Mouse (Mus musculus): ENCODE data around the gene E130308A19Rik.

The E130308A19Rik gene

DNA sequence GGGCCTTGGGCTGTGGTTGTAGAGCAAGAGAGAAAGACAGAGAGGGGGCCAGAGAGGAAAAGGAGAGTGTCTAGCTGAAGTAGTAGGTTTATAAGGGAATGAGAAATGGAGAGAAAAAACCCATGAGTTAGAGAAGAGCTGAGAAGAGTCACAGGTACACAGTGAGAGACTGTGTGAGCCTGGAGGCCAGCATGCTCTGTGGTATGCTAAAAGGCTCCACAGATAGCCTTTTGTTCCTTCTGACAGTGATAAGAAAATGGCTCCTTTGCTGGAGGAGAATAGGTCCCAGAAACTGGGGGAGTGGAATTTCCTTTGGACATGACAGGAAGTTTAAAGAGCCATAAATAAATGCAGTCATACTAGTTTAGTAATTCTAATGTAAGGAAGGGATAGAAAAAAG lies 13.2 kb downstream of the E130308A19Rik start:
- no peak for DNase-seq (ENCODE audit: low read depth, low spot score)

DNA sequence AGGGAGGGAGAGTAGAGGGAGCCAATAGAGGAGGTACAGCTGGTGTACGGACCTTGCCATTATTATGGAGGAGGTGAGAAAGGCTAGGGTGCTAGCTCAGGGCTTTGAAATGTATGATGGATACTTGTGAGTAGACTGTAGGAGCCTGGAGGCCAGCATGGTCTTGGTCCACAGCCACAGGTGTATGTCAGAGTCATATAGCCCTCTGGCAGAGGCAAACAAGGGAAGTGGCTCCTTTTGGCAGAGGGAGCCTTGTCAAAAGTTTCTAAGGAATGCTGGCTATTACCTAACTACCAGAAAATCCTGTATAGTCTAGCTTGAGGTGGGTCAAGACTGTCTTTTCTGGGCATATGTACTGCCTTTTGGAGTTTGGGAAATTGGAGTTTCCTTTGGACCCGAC lies 14.7 kb downstream of the E130308A19Rik start:
- no peak for DNase-seq (ENCODE audit: low read depth, low spot score)

DNA sequence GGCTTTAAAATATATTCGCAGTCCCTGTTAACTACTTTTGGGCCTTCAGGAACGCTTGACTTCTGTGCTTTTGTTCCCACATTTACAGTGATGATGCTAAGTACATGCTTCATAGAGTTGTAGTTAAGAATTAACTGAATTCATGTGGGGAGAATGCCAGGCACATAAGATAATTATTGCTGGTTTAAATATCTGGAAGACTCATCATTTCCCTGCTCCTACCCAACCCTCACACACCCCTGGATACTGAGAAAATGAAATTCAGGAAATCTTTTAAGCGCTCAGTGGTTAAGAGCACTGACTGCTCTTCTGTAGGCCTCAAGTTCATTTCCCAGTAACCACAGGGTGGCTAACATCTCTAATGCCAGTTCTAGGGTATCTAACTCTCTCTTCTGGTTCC lies 16.0 kb downstream of the E130308A19Rik start:
- DNase-seq (ENCODE audit: low read depth, low spot score) = no peak

DNA sequence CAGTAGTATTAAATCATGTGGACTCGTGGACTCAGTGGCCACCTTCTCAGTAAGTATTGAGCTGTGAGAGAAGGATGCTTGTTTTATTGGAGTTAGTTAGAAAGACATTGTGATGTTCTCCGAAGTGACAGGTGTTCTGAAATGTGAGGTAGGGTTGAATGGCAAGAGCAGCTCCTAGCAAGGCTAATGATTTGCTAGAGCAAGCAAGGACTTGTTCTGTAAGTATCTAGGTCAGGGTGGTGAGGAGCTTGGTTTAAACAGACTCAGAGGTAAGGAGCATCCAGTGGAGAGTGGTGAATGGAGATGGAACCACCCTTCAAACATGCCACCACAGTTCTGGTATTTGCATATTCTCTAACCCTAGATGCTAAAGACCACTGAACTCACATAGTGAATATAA lies 16.6 kb downstream of the E130308A19Rik start:
- DNase-seq (ENCODE audit: low read depth, low spot score) = no peak

DNA sequence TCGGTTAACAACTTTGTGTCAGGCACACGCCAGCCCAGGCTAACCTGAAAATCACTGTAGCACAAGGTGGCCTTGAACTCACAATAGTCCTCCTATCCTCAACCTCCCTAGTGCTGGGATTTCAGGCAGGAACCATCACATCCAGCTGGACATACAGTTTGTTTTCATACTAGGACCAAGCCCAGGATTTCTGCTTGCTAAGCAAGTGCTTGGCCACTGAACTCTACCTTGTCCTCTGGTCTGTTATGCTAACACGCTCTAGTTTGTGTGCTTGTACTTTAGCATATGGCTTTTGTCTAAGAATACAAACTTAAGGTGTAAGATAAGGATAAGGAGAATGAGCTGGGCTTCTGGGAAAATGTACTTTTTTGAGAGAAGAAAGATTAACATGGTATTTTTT lies 18.4 kb downstream of the E130308A19Rik start:
- no peak for DNase-seq (ENCODE audit: low read depth, low spot score)

DNA sequence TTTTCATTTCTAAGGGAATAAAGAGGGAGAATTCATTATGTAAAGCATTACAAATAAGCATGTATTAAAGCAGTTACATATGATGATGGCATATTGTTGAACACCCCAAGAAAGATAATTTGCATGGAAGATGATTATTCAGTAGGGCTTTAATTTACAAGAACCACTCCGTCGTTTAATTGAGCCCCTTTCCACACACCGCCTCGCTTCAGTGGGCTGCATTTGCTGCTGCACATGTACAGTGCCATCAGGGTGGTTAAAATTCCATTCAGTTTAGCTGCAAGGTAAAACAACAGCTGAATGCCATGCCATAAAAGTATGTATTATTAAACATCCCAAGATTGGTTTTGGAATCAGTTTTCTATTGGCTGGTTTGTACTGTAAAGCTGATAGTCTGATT lies 19.0 kb downstream of the E130308A19Rik start:
- DNase-seq (ENCODE audit: low read depth, low spot score) = no peak

DNA sequence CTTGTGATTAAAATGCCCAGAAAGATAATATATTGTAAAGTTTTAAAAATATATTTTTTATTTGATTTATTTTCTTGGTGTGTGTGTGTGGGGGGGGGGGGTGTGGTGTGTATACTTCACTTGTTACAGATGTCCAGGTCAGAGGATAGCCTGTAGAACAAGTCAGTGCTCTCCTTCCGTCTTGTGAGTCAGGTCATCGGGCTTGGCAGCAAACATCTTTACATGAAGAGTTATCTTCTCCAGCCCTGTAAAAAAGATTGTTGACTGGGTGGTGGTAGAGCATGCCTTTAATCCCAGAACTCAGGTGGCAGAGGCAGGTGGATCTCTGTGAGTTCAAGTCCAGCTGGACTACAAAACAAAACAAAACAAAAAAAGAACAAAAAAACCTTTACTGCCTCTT lies 19.6 kb downstream of the E130308A19Rik start:
- no peak for DNase-seq (ENCODE audit: low read depth, low spot score)

DNA sequence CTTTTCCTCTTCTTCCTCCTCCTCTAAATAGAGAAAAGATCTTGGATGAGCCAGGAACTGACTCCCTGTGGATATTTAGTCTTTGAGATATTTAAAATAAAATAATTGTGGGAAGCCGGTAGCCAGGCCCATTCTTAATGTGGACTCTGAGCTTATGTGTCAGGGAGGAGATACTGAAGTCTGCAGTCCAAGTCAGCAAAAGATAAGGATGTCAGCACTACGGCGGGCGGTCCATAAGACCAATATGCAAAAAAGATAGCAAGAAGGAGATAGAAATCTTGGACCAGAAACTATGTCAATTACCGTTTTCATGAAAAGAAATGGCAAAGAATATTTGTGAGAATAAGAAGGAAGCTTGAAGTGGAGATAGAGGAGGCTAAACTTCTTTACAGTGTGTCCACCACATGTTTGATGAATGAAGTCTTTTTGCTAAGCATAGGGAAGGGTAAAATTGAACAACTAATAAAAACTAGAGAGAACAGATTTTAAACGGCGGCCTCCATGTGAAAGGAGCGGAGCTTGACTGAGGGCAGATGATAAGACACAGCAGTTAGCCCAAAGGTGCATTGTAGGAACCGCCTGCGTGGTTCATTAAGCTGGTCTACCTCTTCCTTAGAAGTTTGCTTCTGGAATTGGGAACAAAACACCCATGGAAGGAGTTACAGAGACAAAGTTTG lies 20.1 kb downstream of the E130308A19Rik start:
- no peak for DNase-seq (ENCODE audit: low read depth, low spot score)

DNA sequence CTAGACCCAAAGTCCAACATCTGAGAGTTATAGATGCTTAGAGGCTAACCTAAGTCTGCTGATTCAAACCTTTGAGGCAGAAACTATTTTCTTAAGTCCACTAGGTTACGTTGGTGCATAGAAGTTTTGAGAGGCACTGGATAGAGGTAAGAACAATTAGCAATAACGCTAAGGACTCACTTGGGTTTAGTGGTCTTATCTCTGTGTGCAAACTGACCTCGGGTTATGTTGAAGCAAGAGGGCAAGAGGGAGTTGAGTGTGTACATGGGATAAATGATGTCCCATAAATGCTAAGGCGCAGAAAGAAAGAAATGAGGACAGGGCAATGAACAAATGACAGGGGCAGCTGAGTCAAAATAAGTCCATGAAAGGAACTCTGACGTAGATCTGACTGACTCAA lies 23.1 kb downstream of the E130308A19Rik start:
- no peak for DNase-seq (ENCODE audit: low read depth, low spot score)

DNA sequence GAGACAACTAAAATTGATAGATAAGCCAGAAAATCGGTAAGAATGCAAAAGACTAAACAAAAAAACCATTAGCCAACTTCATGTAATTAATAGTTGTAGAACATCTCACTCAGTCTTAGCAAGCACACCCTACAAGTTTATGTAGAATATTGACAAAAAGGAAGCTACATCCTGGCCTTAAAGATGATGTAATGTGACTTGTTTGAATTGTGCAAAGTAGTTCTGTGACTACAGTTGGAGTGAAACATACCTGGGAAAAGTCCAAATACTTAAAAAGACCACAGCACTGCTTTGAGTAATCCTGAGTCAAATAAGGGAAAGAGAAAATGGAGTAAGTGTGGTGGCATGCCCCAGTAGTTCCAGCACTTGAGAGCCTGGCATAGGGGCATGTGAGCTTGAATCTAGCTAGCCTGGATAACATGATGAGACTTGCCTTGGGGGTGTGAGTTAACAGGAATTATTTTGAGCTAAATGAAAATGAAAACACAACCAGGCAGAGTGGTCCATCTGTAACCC lies 26.2 kb downstream of the E130308A19Rik start:
- no peak for DNase-seq (ENCODE audit: low read depth, low spot score)

DNA sequence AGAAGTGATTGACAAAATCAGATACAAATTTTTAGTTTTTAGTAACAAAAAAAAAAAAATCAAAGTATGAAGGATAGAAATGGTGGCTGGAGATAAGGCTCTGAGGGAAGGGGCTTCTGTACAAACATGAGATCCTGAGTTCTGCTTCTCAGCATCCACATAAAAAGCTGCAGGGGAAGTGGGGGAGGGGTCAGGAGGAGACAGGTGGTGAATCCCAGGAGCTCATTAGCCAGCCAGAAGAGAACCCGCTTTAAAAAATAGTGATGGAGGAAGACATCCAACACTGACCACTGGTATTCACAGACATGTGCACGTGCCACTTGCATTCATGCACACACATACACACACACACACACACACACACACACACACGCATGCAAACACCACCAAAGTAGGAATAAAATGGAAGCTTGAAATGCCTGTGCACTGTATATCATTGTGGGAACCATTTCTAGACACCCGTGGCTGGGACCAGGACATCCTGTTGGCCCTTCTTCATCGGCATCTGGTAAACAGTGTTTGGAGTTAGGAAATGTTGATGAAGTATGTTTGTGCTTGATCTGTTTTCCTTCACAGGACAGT lies 30.1 kb downstream of the E130308A19Rik start:
- no peak for DNase-seq (ENCODE audit: low read depth, low spot score)

DNA sequence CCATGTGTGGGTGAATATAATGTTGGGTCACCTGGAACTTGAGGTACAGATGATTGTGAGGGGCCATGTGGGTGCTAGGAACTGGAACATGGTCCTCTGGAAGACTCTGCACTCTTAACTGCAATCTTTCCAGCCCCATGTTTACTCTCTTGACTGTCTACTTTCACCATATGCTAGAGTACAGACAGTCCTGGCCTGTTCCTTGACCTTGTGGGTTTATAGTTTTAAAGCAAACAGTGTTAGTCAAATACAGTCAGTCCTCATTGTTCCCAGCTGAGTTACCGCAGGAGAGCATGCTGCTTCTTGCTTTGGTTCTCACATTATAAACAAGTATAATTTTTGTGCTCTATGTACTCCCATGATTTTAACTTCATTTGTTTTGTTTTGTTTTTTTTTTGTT lies 36.2 kb downstream of the E130308A19Rik start:
- no peak for DNase-seq (ENCODE audit: low read depth, low spot score)

DNA sequence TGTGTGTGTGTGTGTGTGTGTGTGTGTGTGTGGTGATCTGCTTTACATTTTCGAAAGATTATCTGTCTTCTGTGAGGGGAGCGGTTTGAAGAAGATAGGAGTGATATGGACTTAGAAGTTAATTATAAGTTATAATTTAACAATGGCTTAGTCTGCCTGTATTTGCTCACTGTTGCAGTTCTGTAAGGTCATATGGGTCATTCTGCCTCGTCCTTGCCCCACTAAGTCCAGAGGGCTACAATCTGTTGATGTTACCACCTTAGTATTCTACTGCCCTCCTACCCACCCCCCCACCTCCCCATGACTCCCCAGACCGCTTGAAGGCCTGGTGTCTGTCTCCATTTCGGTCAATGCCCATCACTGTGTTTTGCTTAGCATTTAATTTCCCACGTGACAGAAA lies 37.4 kb downstream of the E130308A19Rik start:
- no peak for DNase-seq (ENCODE audit: low read depth, low spot score)

DNA sequence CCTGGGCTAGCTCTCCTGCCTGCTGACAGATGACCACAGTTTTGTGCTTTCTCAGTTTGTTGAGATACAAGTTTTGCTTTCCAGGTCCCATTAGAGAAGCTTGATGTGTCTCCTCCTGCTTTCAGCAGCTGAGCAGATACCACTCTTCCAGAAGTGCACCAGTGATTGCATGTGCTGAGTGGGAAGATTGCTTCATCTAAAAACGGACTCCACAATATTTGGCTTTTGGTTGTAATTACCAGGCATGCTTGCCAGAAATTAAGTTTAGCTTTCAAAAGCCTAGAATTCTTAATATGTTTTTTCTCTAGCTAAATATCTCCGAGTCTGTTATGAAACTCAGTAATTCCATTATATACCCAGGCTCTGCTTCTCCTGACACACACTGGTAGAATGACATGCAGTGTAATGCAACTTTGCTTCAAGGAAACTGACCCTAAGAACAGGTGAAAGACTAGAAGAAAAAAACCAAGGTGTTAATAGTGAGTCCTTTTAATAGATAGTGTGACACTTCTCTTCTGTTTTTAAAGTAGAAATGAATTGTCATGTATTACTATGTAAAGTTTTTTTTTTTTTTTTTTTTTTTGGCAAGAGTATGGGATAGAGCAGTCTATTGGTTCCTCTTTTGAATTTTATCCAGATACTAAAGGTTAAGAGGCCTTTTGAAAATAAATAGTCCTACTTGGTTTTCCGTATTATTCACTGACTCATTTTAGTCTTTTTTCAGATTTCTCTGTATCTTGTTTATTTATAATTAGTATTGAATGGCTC lies 40.7 kb downstream of the E130308A19Rik start:
- no peak for DNase-seq (ENCODE audit: low read depth, low spot score)

DNA sequence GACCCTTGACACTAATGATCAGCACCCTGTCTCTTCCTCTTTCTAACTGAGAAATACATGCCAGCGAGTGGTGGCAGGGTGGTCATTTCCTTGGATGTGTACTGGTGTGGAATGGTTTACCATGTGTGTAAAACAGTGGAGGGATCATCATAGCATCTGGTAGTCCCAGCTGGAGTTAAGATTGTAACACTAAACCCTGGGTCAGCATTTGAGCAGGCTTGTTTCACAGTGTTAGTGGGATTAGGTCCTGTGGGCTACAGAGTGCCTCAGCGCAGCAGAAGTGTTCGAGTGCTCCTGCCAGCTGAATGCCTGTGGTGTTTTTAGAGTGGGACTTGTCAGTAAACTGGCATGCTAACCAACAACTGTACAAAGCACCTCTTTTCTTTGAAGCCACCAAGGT lies 42.0 kb downstream of the E130308A19Rik start:
- no peak for DNase-seq (ENCODE audit: low read depth, low spot score)

DNA sequence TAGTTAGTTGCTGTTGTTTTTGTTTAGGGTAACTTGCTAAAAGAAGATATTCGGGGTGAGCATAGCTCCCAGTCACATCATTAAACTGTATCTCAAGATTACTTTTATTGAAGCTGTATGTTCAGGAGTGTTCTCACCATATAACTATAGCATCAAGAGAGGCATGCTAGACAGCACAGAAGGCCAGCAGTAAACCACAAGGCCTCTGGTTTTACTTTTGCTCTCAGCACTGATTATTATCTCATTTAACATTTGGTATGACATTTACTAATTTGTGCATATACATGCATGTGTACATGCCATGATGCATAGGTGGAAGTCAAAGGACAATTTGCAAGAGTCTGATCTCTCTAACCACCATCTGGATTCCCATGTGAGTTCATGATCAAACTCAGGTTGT lies 43.1 kb downstream of the E130308A19Rik start:
- DNase-seq (ENCODE audit: low read depth, low spot score) = no peak

DNA sequence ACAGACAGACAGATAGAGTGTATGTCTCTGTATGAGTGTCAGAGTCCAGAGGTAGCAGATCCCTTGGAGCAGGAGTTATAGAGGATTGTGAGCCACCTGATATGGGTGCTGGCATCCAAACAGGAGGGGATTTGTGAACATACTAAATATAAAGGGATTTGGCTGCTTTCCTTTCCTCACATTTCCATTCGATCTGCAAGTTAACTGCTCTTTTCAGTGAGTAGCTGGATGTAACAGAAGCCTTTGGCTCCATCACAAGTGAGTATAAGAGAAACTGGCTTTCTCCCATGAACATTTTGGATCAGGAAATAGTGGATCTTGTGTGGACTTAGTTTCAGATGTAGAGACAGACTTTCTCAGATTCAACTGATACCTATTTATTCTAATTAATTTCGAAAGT lies 44.0 kb downstream of the E130308A19Rik start:
- DNase-seq (ENCODE audit: low read depth, low spot score) = no peak

DNA sequence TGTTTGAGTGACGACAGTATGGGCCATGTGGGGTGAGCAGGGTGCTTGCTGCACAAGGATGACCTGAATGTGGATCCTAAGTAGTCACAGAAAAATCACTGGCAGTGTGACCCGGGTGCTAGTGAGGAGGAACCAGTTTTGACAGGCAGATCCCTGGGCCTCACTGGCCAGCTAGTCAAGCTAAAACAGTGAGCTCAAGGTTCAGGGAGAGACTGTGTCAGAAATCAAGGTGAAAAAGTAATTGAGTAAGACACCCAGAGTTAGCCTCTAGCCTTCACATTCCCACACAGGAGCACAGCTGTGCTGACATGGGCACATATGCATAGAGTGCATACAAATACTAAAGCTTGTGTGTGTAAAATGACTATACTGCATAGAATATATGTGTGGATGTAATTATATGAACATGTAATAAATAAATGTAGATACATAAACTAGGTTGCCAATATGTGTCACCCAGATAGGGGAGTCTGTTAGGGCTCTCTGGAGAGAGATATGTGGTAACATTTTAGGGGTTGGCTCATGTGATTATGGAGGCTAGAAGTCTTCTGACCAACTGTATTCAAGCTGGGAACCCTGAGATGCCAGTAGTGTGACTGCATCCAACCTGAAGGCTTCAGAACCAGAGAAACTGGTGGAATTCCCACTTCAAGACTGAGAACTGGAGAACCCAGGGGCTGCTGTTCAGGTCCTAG lies 47.6 kb downstream of the E130308A19Rik start:
- DNase-seq (ENCODE audit: low read depth, low spot score) = no peak

DNA sequence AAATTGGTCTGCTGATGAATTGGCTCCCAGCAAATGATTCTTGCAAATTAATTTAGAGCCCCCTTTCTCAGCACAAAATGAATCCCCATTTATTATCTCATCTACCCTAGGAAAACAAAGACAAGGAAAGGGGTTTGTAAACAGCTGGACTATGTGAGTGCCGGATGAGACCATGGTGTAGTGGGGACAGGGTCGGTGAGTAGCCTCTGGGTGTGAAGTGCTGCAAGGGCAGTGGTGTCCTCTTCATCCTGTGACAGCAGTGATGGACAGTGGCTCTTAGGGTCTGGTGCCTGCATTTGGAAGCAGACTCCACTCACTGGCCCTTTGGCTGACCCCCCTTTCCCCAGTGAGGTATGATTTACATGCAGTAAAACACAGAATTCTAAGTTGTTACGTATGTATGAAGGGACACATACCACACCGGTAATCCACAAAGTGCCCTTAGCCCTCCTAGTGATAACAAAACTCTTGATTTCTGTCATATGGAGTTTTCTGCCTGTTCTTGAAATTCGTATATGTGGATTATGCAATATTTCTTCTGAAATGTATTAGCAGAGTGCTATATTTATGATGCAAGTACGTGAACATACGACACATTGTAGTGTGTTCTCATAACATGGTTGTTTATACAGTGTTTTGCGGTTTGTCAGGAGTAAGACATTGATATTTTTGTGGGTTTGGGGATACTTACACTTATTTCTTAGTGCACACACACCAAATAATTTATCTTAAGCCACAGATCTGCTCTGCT lies 49.1 kb downstream of the E130308A19Rik start:
- no peak for DNase-seq (ENCODE audit: low read depth, low spot score)

DNA sequence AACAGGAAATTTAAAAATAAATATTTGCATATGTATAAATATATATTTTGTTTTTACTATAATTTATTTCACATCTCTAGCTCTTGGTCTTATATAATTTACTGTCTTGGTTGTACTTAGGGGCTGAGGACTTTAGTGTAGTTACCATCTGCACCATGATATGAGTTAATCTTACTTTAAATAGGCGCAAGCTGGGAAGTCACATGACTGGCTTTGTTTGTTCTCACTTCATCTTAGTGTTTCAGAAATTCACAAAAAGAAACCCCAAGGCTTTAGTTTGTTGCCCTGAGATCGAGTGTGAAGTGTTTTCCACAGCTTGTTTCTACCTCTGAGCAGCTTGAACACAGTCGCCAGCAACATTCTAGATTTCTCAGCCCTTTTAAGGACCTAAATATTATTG lies 49.7 kb downstream of the E130308A19Rik start:
- no peak for DNase-seq (ENCODE audit: low read depth, low spot score)

DNA sequence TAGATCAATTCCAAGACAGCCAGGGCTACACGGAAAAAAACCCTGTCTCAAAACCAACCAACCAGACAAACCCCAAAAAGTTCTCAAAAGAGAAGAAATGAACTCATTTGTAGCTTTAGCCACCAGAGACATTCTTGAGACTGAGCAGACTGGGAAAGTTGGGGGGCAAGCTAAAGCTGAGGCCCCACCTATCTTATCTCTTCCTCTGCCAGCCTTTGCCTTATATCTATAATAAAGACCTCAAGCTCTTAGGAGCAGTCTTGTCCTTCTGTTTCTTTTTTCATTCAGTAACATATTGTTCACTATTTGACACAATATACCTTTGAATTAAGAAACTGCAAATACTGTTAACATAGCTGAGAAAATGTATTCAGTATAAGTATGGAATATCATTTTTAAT lies 55.4 kb downstream of the E130308A19Rik start:
- no peak for DNase-seq (ENCODE audit: low read depth, low spot score)

DNA sequence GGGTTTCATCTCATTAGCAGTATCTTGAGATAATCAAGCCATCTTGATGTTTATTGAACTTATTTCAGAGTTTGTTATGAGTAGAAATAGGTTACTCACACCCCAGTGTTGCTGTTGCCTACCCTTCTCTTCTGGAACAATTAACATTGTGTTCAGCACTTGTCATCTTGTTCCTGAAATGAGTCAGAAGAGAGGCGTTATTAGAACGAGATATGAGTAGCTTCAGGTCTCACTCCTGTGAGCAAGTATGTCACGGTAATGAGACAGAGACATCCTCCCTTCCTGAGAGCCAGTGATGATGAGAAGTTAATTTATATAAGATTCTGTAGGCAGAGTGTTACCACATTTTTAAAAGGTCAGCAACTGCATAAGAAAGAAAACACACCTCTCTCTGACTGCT lies 56.5 kb downstream of the E130308A19Rik start:
- DNase-seq (ENCODE audit: low read depth, low spot score) = no peak
